Mouse (Mus musculus) midbrain, embryonic 13.5 days (tissue): ENCODE measurements around the gene Sv2c. TPM values are rescaled to one million over a fixed set of nuclear protein-coding genes. Genes with fewer than 3 reads are reported as not detected.

Source experiments
- ATAC-seq: fragments of 200-750 bp; cut with Nextera tagmentation; 2 replicates; pipeline ENCODE4 v1.8.0; 2017; ENCODE audit warnings: mild to moderate bottlenecking, moderate TSS enrichment, moderate library complexity
- H3K27ac ChIP-seq: fragments of 300-500 bp; sonication (generic); 2 replicates; pipeline ENCODE4 v1.5.1; 2015; ENCODE audit warnings: inconsistent platforms, mild to moderate bottlenecking, moderate library complexity
- H3K27me3 ChIP-seq: fragments of 300-500 bp; sonication (generic); 2 replicates; pipeline ENCODE4 v1.6.1; 2015; ENCODE audit warnings: mild to moderate bottlenecking, inconsistent platforms
- H3K36me3 ChIP-seq: fragments of 300-500 bp; sonication (generic); 2 replicates; pipeline ENCODE4 v1.6.1; 2015; ENCODE audit warnings: mild to moderate bottlenecking, inconsistent platforms
- H3K4me1 ChIP-seq: fragments of 300-500 bp; sonication (generic); replicated peaks from 2 replicates; pipeline ENCODE4 v1.6.1; 2015; ENCODE audit warnings: inconsistent platforms
- H3K4me2 ChIP-seq: fragments of 300-500 bp; sonication (generic); replicated peaks from 2 replicates; pipeline ENCODE4 v1.6.1; 2015; ENCODE audit warnings: moderate library complexity, mild to moderate bottlenecking, inconsistent platforms
- H3K4me3 ChIP-seq: fragments of 300-500 bp; sonication (generic); replicated peaks from 2 replicates; pipeline ENCODE4 v1.5.1; 2015; ENCODE audit warnings: mild to moderate bottlenecking, inconsistent platforms
- H3K9ac ChIP-seq: fragments of 300-500 bp; sonication (generic); replicated peaks from 2 replicates; pipeline ENCODE4 v1.6.1; 2015; ENCODE audit warnings: mild to moderate bottlenecking, inconsistent platforms
- H3K9me3 ChIP-seq: fragments of 300-500 bp; sonication (generic); 2 replicates; pipeline ENCODE4 v1.6.1; 2016; ENCODE audit warnings: mild to moderate bottlenecking, inconsistent platforms
- WGBS: fragments of 180-500 bp; shearing (Covaris S2); methylation state at CpG from one replicate; pipeline ENCODE4 v1.1.7; 2015; 5-methylcytosine and 5-hydroxymethylcytosine counted together
- polyA plus RNA-seq: library from polyadenylated mRNA; unstranded; fragments of >200 nt; fragmentation: Nextera tagmentation; extraction: Ambion mirVana; gene quantifications from 2 replicates; pipeline ENCODE4 v1.2.1, GENCODE M21; 2015

Sv2c gene
- polyA plus RNA-seq, 1 experiment from 2014 or later, result 3.4 TPM

DNA sequence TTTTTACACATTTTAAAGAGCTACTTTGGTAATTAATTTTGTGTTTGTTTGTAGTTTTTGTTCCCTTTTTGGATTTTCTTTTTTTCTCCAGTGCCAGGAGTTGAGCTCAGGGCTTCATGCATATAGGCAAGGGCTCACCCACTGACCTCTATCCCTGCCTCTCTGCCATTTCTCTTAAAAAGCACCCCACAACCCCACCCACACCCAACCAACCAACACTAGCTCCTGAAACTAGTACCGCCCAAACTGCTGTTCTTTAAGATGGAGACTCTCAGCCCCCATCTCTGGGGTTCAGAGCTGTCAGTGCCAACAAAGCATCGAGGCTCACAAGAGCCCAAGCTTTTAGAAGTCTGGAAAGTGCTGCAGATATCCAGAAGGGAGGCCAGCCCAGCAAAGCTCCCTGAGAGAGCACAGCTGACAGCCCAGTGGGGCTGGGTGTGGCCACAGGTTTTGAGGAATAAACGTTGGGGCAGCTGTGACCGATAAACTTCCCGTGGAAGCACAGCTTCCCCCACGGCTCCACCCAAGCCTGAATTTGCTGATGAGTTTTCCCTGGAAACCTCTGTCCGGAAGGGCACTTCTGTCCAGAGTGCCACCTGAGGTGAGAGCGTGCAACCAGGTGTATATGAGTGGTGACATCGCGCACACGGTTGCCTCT, 181.8 kb downstream of the Sv2c start:
- no peaks in the 10 kb centered on the region for H3K36me3 ChIP-seq
- ATAC-seq, result no peak
- no peak overlapping the region for H3K4me3 ChIP-seq
- H3K4me2 ChIP-seq, result no peak overlapping the region
- H3K27ac ChIP-seq, result no peak overlapping the region
- no peaks in the 10 kb centered on the region for H3K27me3 ChIP-seq
- WGBS, result 85% methylated on average over 11 of the region's 11 CpGs
- H3K9me3 ChIP-seq, result no peaks in the 10 kb centered on the region
- no peak overlapping the region for H3K9ac ChIP-seq
- H3K4me1 ChIP-seq, result peaks cover 4% of the 10 kb centered on the region

DNA sequence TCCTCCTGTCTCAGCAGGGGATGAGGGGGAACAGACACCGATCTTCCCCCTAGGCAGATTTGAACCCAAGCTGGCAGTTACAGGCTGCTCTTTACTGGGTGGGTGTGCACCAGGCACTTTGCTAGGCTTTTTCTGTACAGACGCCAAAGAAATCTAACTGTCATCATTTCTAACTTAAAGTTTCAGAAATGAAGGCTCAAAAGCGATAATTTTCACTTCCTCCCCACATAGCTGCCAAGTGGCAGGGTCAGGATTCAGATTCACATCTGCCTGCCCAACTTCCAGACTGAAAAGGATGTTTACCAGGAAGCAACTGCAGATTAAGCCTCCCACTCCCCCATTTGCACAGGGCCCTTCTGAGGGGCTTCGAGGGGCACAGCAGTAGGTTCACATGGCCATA, 183.0 kb downstream of the Sv2c start:
- Histone ChIP-seq H3K27me3 (no peaks in the 10 kb centered on the region), H3K4me3 (no peak overlapping the region), H3K4me1 (peaks cover 4% of the 10 kb centered on the region), H3K36me3 (no peaks in the 10 kb centered on the region), H3K4me2 (no peak overlapping the region), H3K27ac (no peak overlapping the region), H3K9ac (no peak overlapping the region), H3K9me3 (no peaks in the 10 kb centered on the region)
- ATAC-seq, result no peak
- 87% methylated on average over 4 of the region's 4 CpGs for WGBS

DNA sequence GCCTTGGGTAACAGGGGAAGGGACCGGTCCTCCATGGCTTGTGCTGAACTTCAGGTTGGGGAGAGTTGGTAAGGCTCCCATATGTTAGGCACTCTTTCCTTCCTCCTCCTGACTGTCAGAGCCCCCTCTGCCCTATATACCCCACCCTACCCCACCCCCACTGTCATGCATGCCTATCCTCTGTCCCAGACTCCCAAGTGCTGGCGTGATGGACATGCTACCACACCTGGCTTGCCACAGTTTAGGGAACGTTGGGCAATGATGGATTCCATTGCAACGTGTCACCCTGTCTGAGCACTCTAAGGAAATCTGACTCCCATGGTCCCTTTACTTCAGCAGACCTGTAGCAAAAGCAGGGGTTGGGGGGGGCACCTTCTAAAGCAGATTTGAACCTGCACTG, 183.6 kb downstream of the Sv2c start:
- Histone ChIP-seq H3K4me2 (no peak overlapping the region), H3K36me3 (no peaks in the 10 kb centered on the region), H3K4me1 (peaks cover 4% of the 10 kb centered on the region), H3K27ac (no peak overlapping the region), H3K9me3 (no peaks in the 10 kb centered on the region), H3K9ac (no peak overlapping the region), H3K27me3 (no peaks in the 10 kb centered on the region), H3K4me3 (no peak overlapping the region)
- no peak for ATAC-seq
- WGBS, result 88% methylated on average over 4 of the region's 4 CpGs

DNA sequence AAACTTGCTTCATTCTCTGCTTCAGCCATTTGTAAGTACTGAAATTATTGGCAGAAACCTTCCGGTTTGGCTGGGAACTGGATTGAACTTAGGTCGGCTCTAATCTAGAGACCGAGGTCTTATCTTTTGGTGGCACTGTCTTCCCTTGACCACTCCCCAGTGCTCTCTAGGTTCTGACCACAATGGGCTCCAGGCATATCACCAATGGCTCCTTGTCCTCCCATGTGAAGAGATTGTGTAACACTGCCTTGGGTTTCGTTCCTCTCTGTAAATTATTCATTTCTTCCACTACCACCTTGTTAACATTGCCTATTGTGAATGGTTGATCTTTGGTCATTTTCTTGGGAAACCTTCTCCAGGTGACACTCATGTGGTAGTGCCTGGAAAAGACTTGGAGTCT, 184.0 kb downstream of the Sv2c start:
- Histone ChIP-seq H3K9me3 (no peaks in the 10 kb centered on the region), H3K36me3 (no peaks in the 10 kb centered on the region), H3K27me3 (no peaks in the 10 kb centered on the region), H3K9ac (no peak overlapping the region), H3K4me1 (peaks cover under 1% of the 10 kb centered on the region; the same call in 1 of the 2 replicates), H3K4me3 (no peak overlapping the region), H3K27ac (no peak overlapping the region), H3K4me2 (no peak overlapping the region)
- ATAC-seq, result no peak
- 92% methylated on average over 4 of the region's 4 CpGs for WGBS

DNA sequence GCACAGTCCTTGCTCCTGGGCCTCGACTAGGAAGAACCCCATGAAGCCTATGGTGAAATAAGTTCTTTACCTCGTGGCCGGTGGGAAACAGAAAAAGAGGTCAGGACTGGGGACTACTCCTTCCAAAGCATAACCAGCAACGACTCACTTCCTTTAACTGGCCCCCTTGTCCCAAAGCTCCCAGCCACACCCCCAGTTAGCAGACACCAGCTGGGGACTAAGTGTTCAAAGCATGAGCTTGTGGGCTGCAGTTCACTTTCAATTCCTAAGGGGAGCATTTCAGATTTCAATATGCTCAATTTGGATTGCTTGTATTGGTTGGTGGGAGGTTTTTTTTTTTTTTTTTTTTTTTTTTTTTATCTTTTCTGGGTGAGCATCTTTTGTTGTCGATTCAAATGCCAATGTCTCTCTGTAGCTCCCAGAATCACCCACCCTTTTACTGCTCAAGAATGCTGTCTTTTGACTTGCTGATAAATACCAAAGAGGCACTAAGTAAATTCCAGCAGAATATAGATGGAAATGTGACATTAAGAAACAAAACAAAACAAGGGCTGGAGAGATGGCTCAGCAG, 186.4 kb downstream of the Sv2c start:
- 52% methylated on average over 5 of the region's 5 CpGs for WGBS
- H3K36me3 ChIP-seq, result no peaks in the 10 kb centered on the region
- no peak overlapping the region for H3K4me3 ChIP-seq
- H3K27me3 ChIP-seq, result no peaks in the 10 kb centered on the region
- no peak for ATAC-seq
- H3K27ac ChIP-seq, result no peak overlapping the region
- H3K9ac ChIP-seq, result no peak overlapping the region
- H3K4me2 ChIP-seq, result no peak overlapping the region
- H3K9me3 ChIP-seq, result no peaks in the 10 kb centered on the region
- 0 out of 2 replicates have a peak, but pooled peaks cover 3% of the 10 kb centered on the region for H3K4me1 ChIP-seq

DNA sequence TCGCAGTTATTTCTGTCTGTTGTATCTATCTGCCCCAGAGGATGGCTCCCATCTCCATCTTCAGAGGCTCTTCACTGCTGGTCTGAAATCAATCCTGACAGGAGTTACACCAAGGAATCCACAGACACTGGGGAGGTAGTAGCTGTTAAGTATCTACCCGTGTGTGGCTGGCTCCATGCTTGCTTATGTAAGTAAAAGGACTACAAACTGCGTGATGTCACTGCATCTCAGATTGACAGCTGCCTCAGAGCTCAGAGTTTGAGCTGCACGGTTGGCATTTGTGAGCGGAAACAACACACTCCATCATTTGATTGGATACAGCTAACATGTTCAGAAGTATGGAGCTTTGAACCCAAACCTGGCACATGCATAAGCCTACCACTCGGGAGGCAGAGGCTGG, 187.8 kb downstream of the Sv2c start:
- no peak overlapping the region for H3K27ac ChIP-seq
- ATAC-seq, result no peak
- H3K4me1 ChIP-seq, result 0 out of 2 replicates have a peak, but pooled peaks cover 3% of the 10 kb centered on the region
- no peaks in the 10 kb centered on the region for H3K27me3 ChIP-seq
- 90% methylated on average over 6 of the region's 6 CpGs for WGBS
- H3K4me2 ChIP-seq, result no peak overlapping the region
- H3K9ac ChIP-seq, result no peak overlapping the region
- no peaks in the 10 kb centered on the region for H3K36me3 ChIP-seq
- H3K4me3 ChIP-seq, result no peak overlapping the region
- H3K9me3 ChIP-seq, result no peaks in the 10 kb centered on the region

DNA sequence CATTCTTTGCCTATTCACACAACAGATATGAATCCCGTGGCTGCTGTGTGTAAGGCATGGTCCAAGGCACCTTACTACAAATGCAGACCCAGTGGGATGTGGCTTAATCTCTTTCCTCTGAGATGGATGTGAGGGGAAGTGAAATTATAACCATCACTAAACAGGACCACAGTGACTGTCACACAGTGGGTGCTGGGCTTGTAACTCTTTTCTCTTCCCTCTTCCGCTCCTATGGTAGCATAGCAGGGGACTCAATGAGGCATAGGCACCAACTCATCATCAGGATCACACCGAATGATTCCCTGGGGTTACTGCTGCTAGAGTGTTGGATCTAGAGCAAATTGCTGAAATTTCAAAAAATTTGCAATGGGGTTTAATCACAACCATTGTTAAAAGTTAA, 188.5 kb downstream of the Sv2c start:
- Histone ChIP-seq H3K9me3 (no peaks in the 10 kb centered on the region), H3K4me2 (no peak overlapping the region), H3K27me3 (no peaks in the 10 kb centered on the region), H3K27ac (no peak overlapping the region), H3K4me1 (0 out of 2 replicates have a peak, but pooled peaks cover 3% of the 10 kb centered on the region), H3K4me3 (no peak overlapping the region), H3K36me3 (no peaks in the 10 kb centered on the region), H3K9ac (no peak overlapping the region)
- WGBS, result 68% methylated on average over 3 of the region's 3 CpGs
- no peak for ATAC-seq

DNA sequence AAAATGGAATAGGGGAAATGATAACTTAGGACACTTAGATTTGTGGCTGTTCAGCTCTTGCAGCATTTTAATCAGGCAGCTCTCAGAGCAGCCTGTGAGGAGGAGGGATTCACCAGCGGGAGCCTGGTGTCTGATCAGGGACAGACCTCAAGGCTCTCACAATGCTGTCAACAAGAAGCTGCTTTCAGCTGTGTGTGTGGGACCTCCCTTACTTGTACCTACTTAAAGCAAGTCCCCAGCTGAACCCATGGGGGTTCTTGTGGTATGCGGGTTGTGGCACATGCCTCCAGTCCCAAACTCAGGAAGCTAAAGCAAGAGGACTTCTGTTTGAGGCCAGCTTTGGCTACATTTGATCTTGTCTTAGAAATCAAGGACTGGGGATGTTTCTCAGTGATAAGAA, 189.8 kb downstream of the Sv2c start:
- H3K4me2 ChIP-seq, result no peak overlapping the region
- 0 out of 2 replicates have a peak, but pooled peaks cover 3% of the 10 kb centered on the region for H3K4me1 ChIP-seq
- no peaks in the 10 kb centered on the region for H3K36me3 ChIP-seq
- H3K9me3 ChIP-seq, result no peaks in the 10 kb centered on the region
- H3K27me3 ChIP-seq, result no peaks in the 10 kb centered on the region
- H3K9ac ChIP-seq, result no peak overlapping the region
- no peak for ATAC-seq
- whole genome bisulfite sequencing, result 42% methylated on average over 2 of the region's 2 CpGs
- H3K4me3 ChIP-seq, result no peak overlapping the region
- no peak overlapping the region for H3K27ac ChIP-seq

DNA sequence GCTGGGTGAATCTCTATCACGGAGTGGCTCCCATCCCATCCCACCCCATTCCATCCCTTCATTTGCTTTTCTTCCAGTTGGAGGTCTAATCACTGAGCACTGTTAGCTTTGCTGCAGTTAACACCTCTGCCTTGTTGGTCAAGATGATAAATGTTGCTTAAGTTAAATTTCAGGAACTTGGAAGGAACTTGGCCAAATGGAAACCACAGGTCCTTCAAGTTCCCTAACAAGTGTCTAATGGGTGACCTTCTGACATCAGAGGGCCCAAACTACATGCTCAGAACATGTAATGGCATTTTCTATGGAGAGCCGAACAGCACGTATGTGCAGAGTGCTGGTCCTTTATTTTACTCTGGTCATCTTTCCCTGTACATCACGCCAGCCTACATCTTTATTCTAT, 190.5 kb downstream of the Sv2c start:
- 0 out of 2 replicates have a peak, but pooled peaks cover 3% of the 10 kb centered on the region for H3K4me1 ChIP-seq
- no peaks in the 10 kb centered on the region for H3K9me3 ChIP-seq
- no peaks in the 10 kb centered on the region for H3K36me3 ChIP-seq
- no peak overlapping the region for H3K9ac ChIP-seq
- ATAC-seq, result no peak
- H3K27ac ChIP-seq, result no peak overlapping the region
- WGBS, result 89% methylated on average over 4 of the region's 4 CpGs
- H3K4me2 ChIP-seq, result no peak overlapping the region
- H3K27me3 ChIP-seq, result no peaks in the 10 kb centered on the region
- no peak overlapping the region for H3K4me3 ChIP-seq

DNA sequence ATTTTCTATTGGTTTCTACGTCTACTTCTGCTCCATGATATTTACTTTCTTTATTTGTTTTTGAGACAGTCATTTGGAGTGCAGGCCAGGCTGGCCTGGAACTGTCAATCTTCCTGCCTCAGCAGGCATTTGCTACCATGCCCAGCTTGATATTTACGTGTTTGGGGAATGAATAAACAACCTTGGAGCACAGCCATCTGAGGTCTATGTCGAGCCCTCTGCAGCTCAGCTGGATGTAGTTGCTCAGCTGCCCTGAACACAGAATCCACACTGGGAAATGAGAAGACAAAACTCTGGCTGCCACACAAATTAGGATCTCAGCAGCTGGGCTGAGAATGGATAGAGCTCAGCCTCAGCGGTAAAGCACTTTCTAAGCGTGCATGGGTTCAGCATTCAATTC, 191.6 kb downstream of the Sv2c start:
- no peak overlapping the region for H3K4me2 ChIP-seq
- 0 out of 2 replicates have a peak, but pooled peaks cover 3% of the 10 kb centered on the region for H3K4me1 ChIP-seq
- no peak overlapping the region for H3K9ac ChIP-seq
- no peak overlapping the region for H3K27ac ChIP-seq
- no peaks in the 10 kb centered on the region for H3K27me3 ChIP-seq
- no peak overlapping the region for H3K4me3 ChIP-seq
- 72% methylated on average over 5 of the region's 5 CpGs for WGBS
- H3K9me3 ChIP-seq, result no peaks in the 10 kb centered on the region
- ATAC-seq, result no peak
- H3K36me3 ChIP-seq, result no peaks in the 10 kb centered on the region

DNA sequence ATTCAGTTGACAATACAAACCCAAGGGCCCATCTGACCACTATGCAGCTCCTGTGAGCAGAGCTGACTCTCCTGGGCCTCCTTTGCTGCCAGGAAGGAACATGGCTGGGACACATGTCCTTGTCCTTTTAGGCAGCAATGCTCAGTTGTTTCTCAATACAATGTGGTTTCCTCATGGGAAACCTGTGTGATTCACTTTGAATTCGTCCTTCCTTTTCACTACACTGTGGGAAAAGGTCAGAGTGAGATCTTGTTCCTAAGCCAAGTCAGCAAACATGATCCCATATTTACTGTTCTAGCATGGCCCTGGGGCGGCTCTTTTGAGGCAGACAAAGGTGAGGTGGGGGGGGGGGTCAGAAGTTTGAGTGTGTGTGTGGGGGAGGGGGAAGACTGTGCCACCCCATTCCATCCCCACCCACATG, 208.2 kb downstream of the Sv2c start:
- H3K27me3 ChIP-seq, result no peaks in the 10 kb centered on the region
- no peak for ATAC-seq
- H3K9me3 ChIP-seq, result 0 out of 2 replicates have a peak, but pooled peaks cover 5% of the 10 kb centered on the region
- H3K36me3 ChIP-seq, result no peaks in the 10 kb centered on the region
- WGBS, result 65% methylated on average over 2 of the region's 2 CpGs
- H3K4me2 ChIP-seq, result no peak overlapping the region
- no peak overlapping the region for H3K4me3 ChIP-seq
- no peaks in the 10 kb centered on the region for H3K4me1 ChIP-seq
- no peak overlapping the region for H3K27ac ChIP-seq
- H3K9ac ChIP-seq, result no peak overlapping the region

DNA sequence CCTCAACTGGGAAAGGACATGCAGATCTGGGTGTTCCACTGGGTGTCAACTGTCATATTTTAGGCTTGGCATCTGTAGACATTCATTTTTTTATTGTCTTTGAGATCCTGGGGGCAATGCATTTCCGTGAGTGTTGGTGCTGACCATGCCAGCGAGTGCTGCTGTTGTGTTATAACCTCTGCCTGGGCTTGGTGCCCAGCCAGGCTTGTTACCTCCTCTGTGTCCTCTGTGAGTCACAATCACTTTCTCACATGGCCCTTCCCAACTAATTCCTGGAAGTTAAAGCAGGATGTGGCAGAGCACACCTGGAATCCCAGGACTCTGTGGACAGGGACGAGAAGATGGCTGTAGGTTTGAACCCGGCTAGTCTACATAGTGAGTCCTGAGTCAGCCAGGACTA, 209.8 kb downstream of the Sv2c start:
- Histone ChIP-seq H3K36me3 (no peaks in the 10 kb centered on the region), H3K4me1 (no peaks in the 10 kb centered on the region), H3K27me3 (no peaks in the 10 kb centered on the region), H3K4me3 (no peak overlapping the region), H3K27ac (no peak overlapping the region), H3K9ac (no peak overlapping the region), H3K9me3 (0 out of 2 replicates have a peak, but pooled peaks cover 5% of the 10 kb centered on the region), H3K4me2 (no peak overlapping the region)
- WGBS, result 86% methylated on average over 4 of the region's 4 CpGs
- ATAC-seq, result no peak
